Mouse (Mus musculus) left cerebral cortex, postnatal 36 days (tissue): ENCODE results near the gene Nsmce3. TPM values are rescaled to one million over a fixed set of nuclear protein-coding genes. Genes with fewer than 3 reads are reported as not detected.

ENCODE experiments used
- DNase-seq, 2 experiments: peaks; one replicate each; pipeline ENCODE4 v3.0.0; 2021 to 2022; ENCODE audit warnings: low spot score in 2 of 2, mixed read lengths in 1 of 2
- intact Hi-C: fragments of 180-260 bp; cut with DNase I; formaldehyde crosslinking; loops from one replicate; pipeline ENCODE4 v1.15.1; 2025
- total RNA-seq, 2 experiments: library from RNA; stranded (reverse); gene quantifications; 2 replicates each; pipeline ENCODE4 v1.2.3; 2021

Nsmce3 gene
- 10 to 100 TPM; 11.8 to 13.5 TPM for total RNA-seq

DNA sequence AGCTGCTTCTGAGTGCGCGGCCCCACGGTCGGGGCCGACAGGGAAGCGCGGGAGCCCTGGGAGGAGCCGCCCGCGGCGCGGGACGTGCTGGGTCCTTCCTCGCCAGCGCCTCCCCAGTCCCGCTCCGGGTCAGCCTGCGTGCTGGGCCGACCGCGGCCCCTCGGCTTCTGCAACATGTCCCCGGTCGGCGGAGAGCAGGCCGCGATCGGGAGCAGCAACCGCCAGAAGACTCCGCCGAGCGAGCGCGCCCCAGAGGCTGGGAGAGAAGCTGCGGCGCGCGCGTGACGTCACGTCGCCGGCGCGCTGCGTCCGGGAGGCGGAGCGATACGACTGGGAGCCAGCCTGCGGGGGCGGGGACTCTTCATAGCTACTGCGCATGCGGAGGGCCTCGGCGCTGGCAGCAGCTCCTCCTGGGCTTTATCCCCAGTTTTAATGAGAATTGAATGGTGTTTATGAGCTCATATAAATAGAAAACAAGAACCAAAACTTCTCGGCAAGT, at the start of gene Nsmce3:
TSS of gene Nsmce3 (minus strand) at position 255 of the 499 bp plus-strand sequence.
- intact Hi-C loops: no loop called here
- peak; percentile 96 to 97 for DNase-seq

GRCm38 (mm10) chr7:64921189-64921588, 48.4 kb upstream of the Nsmce3 start:
- no peak for DNase-seq
- intact Hi-C loops: no loop called here

- intact Hi-C loops: no loop called here
- DNase-seq: no peak
These were observed 47.9 kb upstream of the Nsmce3 start for GRCm38 (mm10) chr7:64920735-64921134.

DNA sequence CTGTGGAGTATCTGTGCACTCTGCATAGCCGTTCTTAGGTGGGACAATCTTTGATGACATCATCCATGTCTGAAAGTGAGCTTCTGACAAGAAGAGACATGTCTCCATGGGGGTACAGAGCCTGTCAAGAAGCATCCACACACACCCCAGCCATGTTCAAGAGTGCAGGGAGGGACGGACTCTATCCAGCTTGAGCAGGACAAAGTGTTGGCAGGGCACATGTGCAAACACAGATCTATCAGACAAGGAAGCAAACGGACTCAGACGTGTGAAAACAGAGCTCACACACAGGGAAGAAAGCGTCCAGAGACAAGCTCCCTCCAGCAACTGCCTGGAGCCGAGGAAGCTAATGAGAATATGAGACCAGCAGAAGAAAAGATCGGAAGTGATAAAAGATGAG, 43.9 kb upstream of the Nsmce3 start:
- intact Hi-C loops: no loop called here
- DNase-seq: no peak

DNA sequence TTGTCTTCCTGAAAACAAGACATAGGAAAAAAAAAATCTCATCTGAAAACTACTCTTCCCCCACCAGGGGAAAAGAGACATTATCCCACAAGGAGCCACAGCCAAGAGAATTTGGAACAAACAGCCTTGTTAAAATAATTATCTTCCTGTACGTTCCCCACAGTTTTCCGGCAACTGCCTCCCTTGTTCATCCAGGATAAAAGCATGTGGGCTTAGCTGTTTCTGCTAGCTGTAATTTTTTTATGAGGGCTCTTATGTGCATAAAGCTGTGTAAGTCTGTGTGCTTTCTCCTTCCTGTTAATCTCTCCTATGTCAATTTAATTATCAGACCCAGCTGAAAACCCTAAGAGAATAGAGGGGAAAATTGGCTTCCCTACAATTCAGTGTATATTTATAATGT, 42.3 kb upstream of the Nsmce3 start:
- intact Hi-C loops: no loop called here
- DNase-seq: no peak

- intact Hi-C loops: no loop called here
- DNase-seq: no peak
These were observed 39.1 kb upstream of the Nsmce3 start for GRCm38 (mm10) chr7:64911945-64912344.

DNA sequence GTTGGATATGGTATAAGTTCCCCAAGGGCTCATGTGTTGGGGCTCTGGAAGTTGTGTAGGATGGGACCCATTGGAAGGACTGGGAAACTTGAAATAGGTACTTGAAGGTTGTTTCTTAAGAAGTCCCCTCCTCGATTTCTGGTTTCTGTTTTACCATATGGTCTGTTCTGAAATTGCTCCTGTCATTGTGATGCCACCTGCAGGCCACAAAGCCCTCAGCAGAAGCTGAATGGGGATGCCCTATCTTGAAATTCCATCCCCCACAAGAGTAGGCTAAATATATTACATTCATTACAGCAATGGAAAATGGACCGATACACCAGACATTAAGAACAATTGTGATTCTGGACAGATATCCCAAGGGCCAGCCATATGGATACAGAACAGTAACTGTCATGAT, 37.4 kb upstream of the Nsmce3 start:
- no peak for DNase-seq
- intact Hi-C loops: no loop called here

DNA sequence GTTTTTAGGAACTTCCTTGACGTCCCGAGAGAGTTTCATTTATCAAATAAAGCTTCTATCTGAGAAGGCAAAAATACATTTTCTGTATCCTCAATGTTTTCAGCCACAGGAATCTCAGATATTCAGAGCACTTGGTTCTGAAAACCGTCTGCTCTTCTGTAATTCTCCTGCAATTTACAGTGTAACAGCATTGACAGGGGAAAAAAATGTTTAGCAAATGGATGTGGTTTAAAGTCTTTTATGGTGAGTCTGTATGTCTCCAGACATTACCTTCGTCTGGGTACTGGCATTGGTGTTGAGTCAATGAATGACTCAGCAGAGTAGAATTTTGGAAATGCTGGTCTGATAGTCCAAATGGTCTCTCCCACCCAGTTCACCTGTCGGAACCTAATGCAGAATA, 34.2 kb upstream of the Nsmce3 start:
- no peak for DNase-seq
- intact Hi-C loops: no loop called here

- intact Hi-C loops: no loop called here
These were observed 32.7 kb upstream of the Nsmce3 start for GRCm38 (mm10) chr7:64905506-64905905.

DNA sequence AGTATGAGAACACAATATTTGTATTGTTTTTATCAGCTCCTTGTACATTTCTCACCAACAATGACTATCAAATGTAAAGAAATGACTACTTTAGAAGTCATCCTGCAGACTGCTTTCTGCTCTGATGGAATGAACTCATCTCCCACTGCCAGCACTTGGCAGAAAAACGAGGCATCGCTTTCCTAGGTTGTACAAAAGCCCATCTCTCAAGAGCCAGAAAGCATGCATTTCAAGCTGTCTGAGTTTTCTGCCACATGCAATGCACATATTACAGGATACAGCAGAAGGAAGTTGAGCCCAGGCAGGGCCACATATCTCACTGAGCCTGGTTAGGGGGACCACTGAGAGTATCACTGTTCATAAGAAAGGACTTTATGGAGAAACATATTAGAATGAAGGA, 27.5 kb upstream of the Nsmce3 start:
- intact Hi-C loops: no loop called here
- no peak for DNase-seq

More at GRCm38 (mm10) chr7:64905506-64905905, 32.7 kb upstream of the Nsmce3 start:
- DNase-seq: no peak

GRCm38 (mm10) chr7:64896587-64896986, 23.8 kb upstream of the Nsmce3 start:
- no peak for DNase-seq
- intact Hi-C loops: no loop called here

DNA sequence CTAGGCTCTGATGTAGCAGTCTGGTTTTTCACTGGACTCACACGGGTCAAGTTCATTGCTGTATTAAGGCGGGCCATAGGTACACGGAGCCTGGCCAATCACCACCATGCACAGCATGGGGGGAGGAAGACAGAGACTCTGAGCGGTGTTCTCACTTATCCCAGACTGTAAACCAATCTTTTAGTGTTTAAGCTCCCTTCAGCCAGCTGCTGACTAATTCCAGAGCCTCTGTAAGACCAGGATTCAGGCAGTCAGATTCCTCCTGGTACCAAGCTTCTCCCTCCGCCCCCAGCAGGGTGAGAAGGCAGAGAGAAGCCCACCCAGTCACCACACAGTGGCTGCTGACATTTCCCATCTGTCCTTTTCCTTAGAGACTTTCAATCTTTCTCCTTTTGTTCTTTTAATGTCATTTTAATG, 22.9 kb upstream of the Nsmce3 start:
- intact Hi-C loops: no loop called here
- no peak for DNase-seq

DNA sequence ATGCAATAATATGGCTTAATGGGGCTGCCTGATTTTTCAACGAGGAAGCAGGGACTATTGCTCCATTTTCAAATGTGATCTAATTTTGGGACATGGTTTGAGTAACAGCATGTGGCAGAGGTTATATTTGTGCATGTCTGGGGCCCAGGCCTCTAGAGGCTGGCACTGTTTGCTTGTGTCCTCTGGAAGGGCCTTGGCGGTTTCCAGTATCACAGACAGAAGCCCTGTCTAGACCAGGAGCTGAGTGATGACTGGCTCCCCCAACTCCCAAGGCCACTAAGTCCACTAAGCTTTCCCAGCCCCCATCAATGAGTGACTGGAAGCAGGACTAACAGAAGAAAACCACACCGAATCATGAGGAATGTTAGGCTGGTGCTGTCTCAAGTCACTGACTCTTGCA, 18.3 kb upstream of the Nsmce3 start:
- no peak for DNase-seq
- intact Hi-C loops: no loop called here

- intact Hi-C loops: no loop called here
- DNase-seq: no peak
These were observed 17.1 kb upstream of the Nsmce3 start for GRCm38 (mm10) chr7:64889919-64890318.

DNA sequence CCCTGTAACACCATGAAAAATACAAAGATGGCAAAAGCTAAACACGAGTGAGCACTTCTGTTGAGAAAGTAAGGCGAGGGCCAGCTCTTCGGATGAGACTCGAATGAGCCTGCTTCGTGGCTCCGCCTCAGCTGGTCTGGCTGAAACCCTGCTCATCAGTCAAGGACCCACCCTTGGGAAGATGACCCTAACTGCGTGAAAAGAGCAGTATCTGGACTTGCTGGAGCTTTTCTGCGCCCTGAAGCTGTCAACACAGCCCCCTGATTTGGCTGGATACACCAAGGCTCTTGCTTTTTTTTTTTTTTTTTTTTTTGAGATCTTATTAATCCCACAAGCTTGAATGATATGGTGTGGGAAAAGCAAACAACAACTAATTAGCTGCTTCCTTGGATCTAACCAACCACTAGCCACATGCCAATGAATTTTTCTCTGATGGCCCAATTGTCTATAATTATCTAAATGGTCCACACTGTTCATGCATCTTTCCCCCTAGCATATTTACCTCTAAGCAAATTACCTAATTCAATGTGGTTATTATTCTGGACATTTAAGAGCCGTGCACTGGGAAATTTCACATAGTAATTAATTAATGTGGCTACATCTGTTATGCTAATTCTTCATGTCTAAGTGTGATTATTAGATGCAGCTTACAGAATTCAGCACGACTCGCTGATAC, 11.5 kb upstream of the Nsmce3 start:
- no peak for DNase-seq
- intact Hi-C loops: no loop called here

- DNase-seq: no peak
- intact Hi-C loops: no loop called here
These were observed 9.4 kb upstream of the Nsmce3 start for GRCm38 (mm10) chr7:64882243-64882642.

DNA sequence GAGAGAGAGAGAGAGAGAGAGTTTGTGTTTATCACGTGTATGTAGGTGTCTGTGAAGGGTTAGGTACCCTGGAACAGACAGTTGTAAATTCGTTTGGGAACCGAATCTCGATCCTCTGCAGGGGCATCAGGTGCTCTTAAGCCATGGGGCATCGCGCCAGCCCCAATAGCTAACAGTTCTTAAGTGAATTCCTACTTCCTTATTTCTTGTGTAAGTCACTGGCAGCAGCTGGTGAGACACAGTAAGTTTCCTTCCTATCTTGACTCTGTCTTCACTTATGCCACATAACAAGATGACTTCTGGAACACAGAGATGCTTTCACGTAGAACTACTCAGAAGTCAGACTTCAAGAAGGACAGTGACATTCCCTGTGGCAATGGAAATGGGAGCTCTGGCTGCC, 8.6 kb upstream of the Nsmce3 start:
- no peak for DNase-seq
- intact Hi-C loops: no loop called here

GRCm38 (mm10) chr7:64880415-64880814, 7.6 kb upstream of the Nsmce3 start:
- intact Hi-C loops: no loop called here
- DNase-seq: no peak

DNA sequence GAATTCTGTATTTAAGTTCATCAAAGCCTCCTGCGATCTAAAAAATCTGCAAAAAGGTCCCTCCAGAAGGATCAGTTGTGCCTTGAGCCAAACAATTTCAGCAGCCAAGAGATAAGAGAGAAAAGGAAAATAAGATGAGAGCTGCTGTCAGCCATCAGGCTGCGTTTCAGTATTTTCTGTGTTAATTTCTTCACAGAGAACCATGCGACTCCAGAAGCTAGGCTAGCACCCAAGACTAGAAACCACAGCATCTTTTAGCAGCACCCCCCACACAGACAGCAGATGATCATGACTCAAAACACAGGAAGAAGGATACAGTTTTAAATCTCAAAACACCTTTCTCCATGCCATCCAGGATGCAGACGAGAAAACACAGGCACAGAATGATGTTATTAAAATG, 2.1 kb upstream of the Nsmce3 start:
- intact Hi-C loops: no loop called here
- DNase-seq: peak in 1 of 2 experiments; percentile 47

DNA sequence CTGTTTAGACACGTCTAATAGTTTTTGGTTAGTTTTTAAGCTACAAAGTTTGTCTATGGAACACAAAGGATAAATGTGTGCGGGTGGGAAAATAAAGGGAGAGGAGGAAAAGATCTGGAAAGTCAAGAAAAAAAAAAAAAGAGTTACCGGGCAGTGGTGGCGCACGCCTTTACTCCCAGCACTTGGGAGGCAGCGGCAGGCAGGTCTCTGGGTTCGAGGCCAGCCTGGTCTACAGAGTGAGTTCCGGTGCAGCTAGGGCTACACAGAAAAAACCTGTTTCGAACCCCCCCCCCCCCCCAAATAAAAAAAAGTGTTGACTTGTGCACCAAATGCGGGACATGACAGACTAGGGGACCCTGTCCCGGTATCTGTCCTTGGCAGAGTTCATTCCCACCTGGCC, 469 bp upstream of the Nsmce3 start:
- no peak for DNase-seq
- intact Hi-C loops: no loop called here

DNA sequence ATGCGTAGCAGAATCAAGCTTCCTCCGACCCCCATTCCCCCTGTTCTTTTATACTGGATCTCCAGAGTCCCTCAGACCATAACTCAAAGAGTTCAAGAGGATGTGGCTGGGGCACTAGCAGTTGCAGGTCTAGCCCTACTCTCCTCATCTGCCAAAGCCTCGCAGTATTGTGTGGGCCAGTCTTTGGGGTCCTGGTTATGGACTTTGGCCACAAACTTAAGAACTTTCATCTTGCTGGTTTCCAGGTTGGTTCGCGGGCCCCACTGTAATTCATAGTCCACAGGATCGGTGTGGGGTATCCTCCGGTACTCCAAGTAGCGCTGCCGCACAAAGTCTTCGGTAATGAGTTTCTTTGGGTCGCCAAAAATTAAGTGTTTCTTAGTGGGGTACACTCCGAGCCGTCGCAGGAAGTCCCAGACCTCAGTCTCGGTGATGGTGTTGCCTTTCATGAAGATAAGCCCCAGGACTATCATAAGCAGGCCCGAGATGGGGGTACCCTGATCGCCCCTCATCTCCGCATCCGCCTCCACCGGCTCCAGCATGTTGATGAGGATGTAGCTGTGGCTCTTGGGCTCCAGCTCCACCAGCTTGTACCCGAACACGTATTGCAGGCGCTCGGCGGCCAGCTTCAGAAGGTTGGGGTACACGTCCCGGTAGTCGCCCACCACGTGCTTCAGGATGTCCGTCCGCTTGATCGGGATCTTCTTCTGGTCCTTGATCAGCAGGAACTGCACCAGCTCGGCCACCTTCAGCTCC, 632 bp downstream of the Nsmce3 start:
- DNase-seq: no peak
- intact Hi-C loops: no loop called here
